Comparison of ENCODE assay signal across 10 mouse cellular contexts in the genomic region with DNA sequence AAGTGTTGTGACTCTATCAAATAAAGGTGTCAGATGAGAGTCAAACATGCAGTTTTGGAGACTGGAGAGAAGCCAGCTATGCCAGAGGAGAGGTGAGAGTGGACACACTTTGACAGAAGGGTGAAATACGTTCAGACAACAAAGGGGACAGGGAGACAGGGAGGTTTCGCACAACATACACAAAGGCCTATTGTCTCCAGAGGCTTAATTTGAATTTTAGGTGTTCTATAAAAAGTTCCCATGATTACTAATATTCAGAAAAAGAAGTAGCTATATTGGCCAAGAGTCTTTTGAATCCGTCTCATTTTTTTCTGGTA.
DNase-seq lines count a peak whose midpoint lies in the region; ATAC-seq and TF ChIP-seq lines count a peak whose summit lies in the region.
"Had no signal": no experiment of that assay in that cellular context is flagged by ENCODE, and none has a peak within 500 bp of the region (broad histone marks: within the 10 kb centered on the region; RNA-seq: fewer than 3 reads in every experiment).

No protein-coding gene starts in this region.

- H3K9ac ChIP-seq in lung, embryonic 15.5 days: no peak overlapping the region
- no peak overlapping the region for H3K9ac ChIP-seq in limb, embryonic 13.5 days
- H3K9ac ChIP-seq in stomach, postnatal 0 days (ENCODE audit: low read length): no peak overlapping the region
- no peak overlapping the region for H3K9ac ChIP-seq in lung, postnatal 0 days (replicated peaks; ENCODE audit: low read depth)

- ATAC-seq in lung, embryonic 15.5 days (ENCODE audit: borderline replicate concordance, extremely low read depth, low FRiP score, low TSS enrichment): no peak
- no peak for ATAC-seq in limb, embryonic 13.5 days (ENCODE audit: low FRiP score, low read depth)
- no peak for ATAC-seq in stomach, postnatal 0 days (ENCODE audit: low FRiP score, low TSS enrichment)
- ATAC-seq in lung, postnatal 0 days: no peak

- no peak for TF ChIP-seq EP300 in stomach, postnatal 0 days (optimal IDR thresholded peaks at IDR 0.05)
- TF ChIP-seq EP300 in lung, postnatal 0 days (IDR thresholded peaks at IDR 0.05): no peak

- peaks cover 9% of the 10 kb centered on the region; the same call in 1 of the 2 replicates for H3K4me1 ChIP-seq in lung, embryonic 15.5 days
- H3K4me1 ChIP-seq in limb, embryonic 13.5 days: peaks cover 46% of the 10 kb centered on the region
- H3K4me1 ChIP-seq in stomach, postnatal 0 days (replicated peaks; ENCODE audit: control insufficient read depth, insufficient read depth): no peaks in the 10 kb centered on the region; the same call in 1 of the 2 replicates
- H3K4me1 ChIP-seq in lung, postnatal 0 days (ENCODE audit: insufficient read depth, low read depth, low read length): no peaks in the 10 kb centered on the region

- H3K4me3 ChIP-seq in gastrocnemius, adult 2 months: peak overlapping the region; percentile 62
- H3K4me3 ChIP-seq in lung, embryonic 15.5 days: no peak overlapping the region
- peak overlapping the region; percentile 27 for H3K4me3 ChIP-seq in limb, embryonic 13.5 days
- 0 out of 2 replicates have a peak overlapping the region, but pooled peaks have one; percentile 19 for H3K4me3 ChIP-seq in stomach, postnatal 0 days (ENCODE audit: low read depth, low read length)
- no peak overlapping the region for H3K4me3 ChIP-seq in lung, postnatal 0 days (ENCODE audit: low read depth, low read length)

- peak overlapping the region; percentile 42 for H3K4me2 ChIP-seq in lung, embryonic 15.5 days
- peak overlapping the region; percentile 62 for H3K4me2 ChIP-seq in limb, embryonic 13.5 days (replicated peaks)
- H3K4me2 ChIP-seq in stomach, postnatal 0 days (replicated peaks; ENCODE audit: low read depth): peak overlapping the region; percentile 52
- no peak overlapping the region for H3K4me2 ChIP-seq in lung, postnatal 0 days (replicated peaks; ENCODE audit: low read depth, low read length)

- no peaks in the 10 kb centered on the region for H3K27me3 ChIP-seq in lung, embryonic 15.5 days
- no peaks in the 10 kb centered on the region for H3K27me3 ChIP-seq in limb, embryonic 13.5 days
- H3K27me3 ChIP-seq in stomach, postnatal 0 days (ENCODE audit: control insufficient read depth, insufficient read depth, low read length): no peaks in the 10 kb centered on the region
- H3K27me3 ChIP-seq in lung, postnatal 0 days (replicated peaks; ENCODE audit: insufficient read depth, low read length): no peaks in the 10 kb centered on the region

- no peak for DNase-seq in gastrocnemius, adult 2 months
- no peak for DNase-seq in gastrocnemius, postnatal 14 days
- DNase-seq in lung, postnatal 14 days: no peak
- DNase-seq in stomach, postnatal 0 days (ENCODE audit: low spot score): no peak
- DNase-seq in right cerebral cortex, postnatal 14 days: no peak
- no peak for DNase-seq in lung, postnatal 0 days (ENCODE audit: low spot score)
- DNase-seq: kidney, postnatal 25 days; lung, adult 18-20 months had no signal

- TF ChIP-seq CTCF in gastrocnemius, adult 2 months (IDR thresholded peaks at IDR 0.05): no peak
- no peak for TF ChIP-seq CTCF in stomach, postnatal 0 days (IDR thresholded peaks at IDR 0.05; ENCODE audit: low read depth)
- no peak for TF ChIP-seq CTCF in lung, postnatal 0 days (IDR thresholded peaks at IDR 0.05)

- intact Hi-C loops in gastrocnemius, adult 2 months (cut with DNase I): no loop called here
- intact Hi-C loops in gastrocnemius, postnatal 14 days (cut with DNase I; ENCODE audit: low total_unique reads): loop anchor here (10.0 kb wide), 1 partner anchor 1749 kb away; no protein-coding TSS in a partner anchor

- no peaks in the 10 kb centered on the region for H3K36me3 ChIP-seq in lung, embryonic 15.5 days
- H3K36me3 ChIP-seq in limb, embryonic 13.5 days: no peaks in the 10 kb centered on the region
- H3K36me3 ChIP-seq in stomach, postnatal 0 days (ENCODE audit: control insufficient read depth, insufficient read depth, low read length): no peaks in the 10 kb centered on the region
- H3K36me3 ChIP-seq in lung, postnatal 0 days (ENCODE audit: insufficient read depth, low read length): no peaks in the 10 kb centered on the region

- H3K9me3 ChIP-seq in lung, embryonic 15.5 days: no peaks in the 10 kb centered on the region
- H3K9me3 ChIP-seq in limb, embryonic 13.5 days: no peaks in the 10 kb centered on the region
- no peaks in the 10 kb centered on the region for H3K9me3 ChIP-seq in stomach, postnatal 0 days (ENCODE audit: control insufficient read depth, low read length)
- H3K9me3 ChIP-seq in lung, postnatal 0 days (ENCODE audit: low read length): no peaks in the 10 kb centered on the region

- no peak overlapping the region for H3K27ac ChIP-seq in gastrocnemius, adult 2 months
- no peak overlapping the region for H3K27ac ChIP-seq in lung, embryonic 15.5 days
- H3K27ac ChIP-seq in limb, embryonic 13.5 days: no peak overlapping the region
- H3K27ac ChIP-seq in stomach, postnatal 0 days (replicated peaks): no peak overlapping the region
- no peak overlapping the region for H3K27ac ChIP-seq in lung, postnatal 0 days (ENCODE audit: low read length)

- 39% methylated on average over 3 of the region's 3 CpGs for WGBS in lung, embryonic 15.5 days
- 41% methylated on average over 3 of the region's 3 CpGs for WGBS in limb, embryonic 13.5 days
- 61% methylated on average over 3 of the region's 3 CpGs for WGBS in stomach, postnatal 0 days
- WGBS in lung, postnatal 0 days: 48% methylated on average over 3 of the region's 3 CpGs

Comparison
In these comparisons a context has a peak if more than half of its experiments do, and no peak if none do; other contexts are left out.
1. H3K4me3 ChIP-seq: peak in gastrocnemius, adult 2 months (single experiment), limb, embryonic 13.5 days (single experiment) and stomach, postnatal 0 days (single experiment); none in lung, embryonic 15.5 days (single experiment) and lung, postnatal 0 days (single experiment).